Mouse (Mus musculus) stomach, postnatal 0 days (tissue): ENCODE results near the gene Oxct2a. TPM values are rescaled to one million over a fixed set of nuclear protein-coding genes. Genes with fewer than 3 reads are reported as not detected.
"Not testable (repeated sequence)": the region's sequence is repeated elsewhere in the genome, so short reads cannot be mapped to it uniquely, and the experiment has no call there.

ENCODE experiments used
- ATAC-seq: fragments of 200-750 bp; cut with Nextera tagmentation; 2 replicates; pipeline ENCODE4 v1.8.0; 2017; ENCODE audit not compliant: low FRiP score, low TSS enrichment
- DNase-seq: peaks from one replicate; pipeline ENCODE4 v3.0.0-alpha.2; 2016; ENCODE audit warnings: low spot score
- H3K27ac ChIP-seq: fragments of 300-500 bp; sonication (generic); replicated peaks from 2 replicates; pipeline ENCODE4 v1.5.1; 2014; ENCODE audit warnings: mild to moderate bottlenecking, control low read depth
- H3K27me3 ChIP-seq: fragments of 300-500 bp; sonication (generic); 2 replicates; pipeline ENCODE4 v1.6.1; 2014; ENCODE audit warnings: low read length; ENCODE audit not compliant: control insufficient read depth, insufficient read depth
- H3K36me3 ChIP-seq: fragments of 300-500 bp; sonication (generic); 2 replicates; pipeline ENCODE4 v1.6.1; 2014; ENCODE audit warnings: low read length, mixed read lengths; ENCODE audit not compliant: control insufficient read depth, insufficient read depth
- H3K4me1 ChIP-seq: fragments of 300-500 bp; sonication (generic); replicated peaks from 2 replicates; pipeline ENCODE4 v1.6.1; 2014; ENCODE audit warnings: antibody characterized with exemption; ENCODE audit not compliant: control insufficient read depth, insufficient read depth
- H3K4me2 ChIP-seq: fragments of 300-500 bp; sonication (generic); replicated peaks from 2 replicates; pipeline ENCODE4 v1.6.1; 2014; ENCODE audit warnings: low read depth, mild to moderate bottlenecking, control low read depth, moderate library complexity
- H3K4me3 ChIP-seq: fragments of 300-500 bp; sonication (generic); 2 replicates; pipeline ENCODE4 v1.5.1; 2014; ENCODE audit warnings: low read depth, low read length, control low read depth
- H3K9ac ChIP-seq: fragments of 300-500 bp; sonication (generic); 2 replicates; pipeline ENCODE4 v1.6.1; 2014; ENCODE audit warnings: mild to moderate bottlenecking, low read length, control low read depth, mixed read lengths
- H3K9me3 ChIP-seq: fragments of 300-500 bp; sonication (generic); 2 replicates; pipeline ENCODE4 v1.6.1; 2016; ENCODE audit warnings: low read length; ENCODE audit not compliant: control insufficient read depth
- CTCF ChIP-seq: IDR thresholded peaks from 2 replicates; pipeline ENCODE4 v1.5.1; 2016; ENCODE audit warnings: antibody characterized with exemption, low read depth, mild to moderate bottlenecking, moderate library complexity
- EP300 ChIP-seq: optimal IDR thresholded peaks from 2 replicates; pipeline ENCODE3; 2016; ENCODE audit warnings: antibody characterized with exemption
- WGBS: fragments of 180-500 bp; shearing (Covaris S2); extraction: QIAGEN DNeasy Blood & Tissue Kit; methylation state at CpG from one replicate; pipeline ENCODE4 v1.1.7; 2014; 5-methylcytosine and 5-hydroxymethylcytosine counted together
- polyA plus RNA-seq: library from polyadenylated mRNA; unstranded; fragments of >200 nt; fragmentation: Nextera tagmentation; extraction: Ambion mirVana; gene quantifications from 2 replicates; pipeline ENCODE4 v1.2.1, GENCODE M21; 2015

Oxct2a gene
- polyA plus RNA-seq, 1 experiment from 2014 or later: not detected

DNA sequence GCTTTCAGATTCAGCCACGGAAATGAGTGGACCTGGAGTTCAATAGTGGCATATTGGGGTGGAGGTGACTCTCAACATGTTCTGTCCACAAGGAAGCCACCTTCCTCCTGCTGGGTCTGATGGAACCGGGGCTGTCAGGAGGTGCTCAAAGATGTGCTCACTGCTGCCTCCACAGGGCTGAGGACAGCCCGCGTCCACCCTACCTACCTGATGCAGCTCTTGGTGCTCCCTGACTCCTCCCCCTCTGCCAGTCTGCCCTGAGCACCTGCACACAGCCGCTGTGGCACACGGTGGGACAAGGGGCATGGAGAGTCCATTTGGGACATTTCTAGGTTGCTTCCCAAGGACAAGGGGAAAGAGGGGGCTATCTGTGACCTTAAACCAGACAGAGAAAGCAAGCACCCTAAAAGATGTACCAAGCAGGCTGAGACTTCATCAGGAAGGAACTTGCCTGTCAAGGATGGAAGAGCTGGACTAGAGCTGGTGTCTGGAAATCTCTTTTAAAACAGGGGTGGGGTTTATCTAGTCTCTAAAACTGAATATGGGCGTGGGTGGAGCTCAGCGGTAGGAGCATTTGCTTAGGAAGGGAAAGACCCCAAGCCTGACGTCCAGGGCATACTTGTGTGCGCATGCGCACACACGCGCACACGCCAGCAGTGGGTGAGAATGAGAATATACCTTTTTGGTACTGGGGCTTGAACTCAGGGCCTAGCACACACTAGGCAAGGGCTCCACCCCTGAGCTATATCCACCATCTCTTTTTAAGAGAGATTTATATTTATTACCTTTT, 12.6 kb upstream of the Oxct2a start:
- no peak for DNase-seq
- Histone ChIP-seq H3K9me3 (no peaks in the 10 kb centered on the region), H3K4me2 (no peak overlapping the region), H3K9ac (no peak overlapping the region), H3K4me1 (no peaks in the 10 kb centered on the region), H3K27me3 (no peaks in the 10 kb centered on the region), H3K4me3 (no peak overlapping the region), H3K36me3 (no peaks in the 10 kb centered on the region), H3K27ac (no peak overlapping the region)
- TF ChIP-seq EP300 (no peak), CTCF (peak; percentile 27; the same call in 1 of the 2 replicates)
- WGBS: 60% methylated on average over 14 of the region's 14 CpGs
- ATAC-seq: 0 out of 2 replicates have a peak, but pooled peaks have one; percentile 38

DNA sequence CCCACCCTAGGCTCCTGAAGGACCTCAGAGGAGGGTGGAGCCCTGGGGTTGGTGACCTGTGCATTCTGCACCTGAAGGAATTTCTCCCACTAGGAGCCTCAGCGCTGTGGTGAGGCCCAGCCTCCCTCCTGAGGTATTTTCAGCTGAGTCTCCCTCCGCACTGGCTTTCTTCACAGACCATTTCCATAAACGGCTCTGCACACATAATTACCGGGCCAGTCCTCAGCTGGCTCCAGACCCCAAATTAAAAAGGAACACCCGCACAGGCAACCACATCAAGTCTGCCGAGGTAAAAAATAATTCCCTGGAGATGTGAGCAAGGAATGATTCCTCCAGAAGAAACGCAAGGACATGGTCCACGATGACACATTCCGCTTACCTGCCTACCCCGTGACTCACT, 11.8 kb upstream of the Oxct2a start:
- not testable (repeated sequence) for H3K4me3 ChIP-seq, H3K36me3 ChIP-seq, H3K4me1 ChIP-seq, H3K9me3 ChIP-seq, H3K4me2 ChIP-seq, H3K9ac ChIP-seq, H3K27ac ChIP-seq, DNase-seq, ATAC-seq, H3K27me3 ChIP-seq
- 75% methylated on average over 10 of the region's 10 CpGs for WGBS

DNA sequence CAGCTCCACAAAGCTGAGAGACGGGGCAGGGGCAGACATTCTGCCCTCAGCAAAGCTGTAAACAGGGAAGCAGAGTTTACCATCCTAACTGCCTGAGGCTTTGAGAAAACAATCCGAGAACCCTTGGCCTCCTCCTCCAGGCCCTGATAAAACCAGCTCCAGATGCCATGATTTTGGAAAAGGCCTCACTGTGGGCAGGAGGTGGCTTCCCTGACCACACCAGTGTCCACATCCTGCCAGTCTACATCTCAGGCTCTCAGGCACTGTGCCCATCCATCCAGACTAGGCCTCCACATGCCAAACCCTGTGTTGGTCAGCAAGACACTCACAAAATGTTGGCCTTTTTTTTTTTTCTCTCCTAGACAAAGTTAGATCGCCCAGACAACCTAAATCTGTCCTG, 10.7 kb upstream of the Oxct2a start:
- no peak overlapping the region for H3K4me3 ChIP-seq
- H3K36me3 ChIP-seq: no peaks in the 10 kb centered on the region
- no peaks in the 10 kb centered on the region for H3K4me1 ChIP-seq
- H3K27me3 ChIP-seq: no peaks in the 10 kb centered on the region
- ATAC-seq (no peak), DNase-seq (no peak)
- H3K9ac ChIP-seq: no peak overlapping the region
- no peak overlapping the region for H3K27ac ChIP-seq
- no peaks in the 10 kb centered on the region for H3K9me3 ChIP-seq
- TF ChIP-seq EP300 (no peak), CTCF (no peak)
- WGBS: 57% methylated on average over 3 of the region's 3 CpGs
- H3K4me2 ChIP-seq: no peak overlapping the region

DNA sequence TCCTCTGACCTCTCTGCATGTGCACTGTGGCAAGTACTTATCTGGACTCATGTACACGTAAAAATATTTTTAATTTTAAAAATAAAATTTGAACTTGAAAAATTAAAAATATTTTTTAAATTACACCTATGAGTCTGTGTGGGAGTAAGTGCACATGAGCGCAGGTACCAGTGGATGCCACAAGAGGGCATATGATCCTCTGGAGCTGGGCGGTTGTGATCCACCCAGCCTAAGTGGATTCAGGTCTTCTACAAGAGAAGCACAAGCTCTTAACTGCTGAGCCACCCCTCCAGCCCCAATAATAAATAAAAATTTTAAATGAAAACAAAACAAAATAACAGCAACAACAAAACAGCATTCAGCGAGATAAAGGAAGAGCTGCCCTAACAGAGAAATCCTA, 9.7 kb upstream of the Oxct2a start:
- no peaks in the 10 kb centered on the region for H3K36me3 ChIP-seq
- no peak for ATAC-seq
- no peak overlapping the region for H3K27ac ChIP-seq
- H3K27me3 ChIP-seq: no peaks in the 10 kb centered on the region
- H3K4me2 ChIP-seq: no peak overlapping the region
- H3K9ac ChIP-seq: no peak overlapping the region
- no peaks in the 10 kb centered on the region for H3K9me3 ChIP-seq
- WGBS: 96% methylated on average over 4 of the region's 4 CpGs
- no peaks in the 10 kb centered on the region for H3K4me1 ChIP-seq
- TF ChIP-seq EP300 (no peak), CTCF (0 out of 2 replicates have a peak, but pooled peaks have one; percentile 14)
- H3K4me3 ChIP-seq: no peak overlapping the region
- no peak for DNase-seq

DNA sequence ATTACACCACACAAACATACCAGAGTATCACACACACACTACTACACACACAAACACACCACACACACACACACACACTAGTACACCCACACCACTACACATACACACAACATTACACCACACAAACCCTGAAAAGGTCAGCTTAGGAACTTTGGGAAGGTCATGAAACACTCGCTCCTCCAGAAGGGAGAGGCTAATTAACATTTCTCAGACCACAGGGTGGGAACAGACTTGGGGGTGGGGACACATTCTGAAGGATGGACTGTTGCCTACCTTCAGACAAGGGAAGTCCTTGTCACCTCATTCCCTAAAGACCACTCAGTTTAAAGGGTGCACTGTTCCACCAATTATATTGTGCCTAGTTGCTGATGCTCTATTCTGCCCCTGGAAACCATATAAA, 8.5 kb upstream of the Oxct2a start:
- H3K27ac ChIP-seq, H3K36me3 ChIP-seq, H3K9me3 ChIP-seq, H3K4me2 ChIP-seq, ATAC-seq, H3K4me1 ChIP-seq, DNase-seq, H3K4me3 ChIP-seq, H3K27me3 ChIP-seq, H3K9ac ChIP-seq: not testable (repeated sequence)
- WGBS: 75% methylated on average over 1 of the region's 1 CpGs

DNA sequence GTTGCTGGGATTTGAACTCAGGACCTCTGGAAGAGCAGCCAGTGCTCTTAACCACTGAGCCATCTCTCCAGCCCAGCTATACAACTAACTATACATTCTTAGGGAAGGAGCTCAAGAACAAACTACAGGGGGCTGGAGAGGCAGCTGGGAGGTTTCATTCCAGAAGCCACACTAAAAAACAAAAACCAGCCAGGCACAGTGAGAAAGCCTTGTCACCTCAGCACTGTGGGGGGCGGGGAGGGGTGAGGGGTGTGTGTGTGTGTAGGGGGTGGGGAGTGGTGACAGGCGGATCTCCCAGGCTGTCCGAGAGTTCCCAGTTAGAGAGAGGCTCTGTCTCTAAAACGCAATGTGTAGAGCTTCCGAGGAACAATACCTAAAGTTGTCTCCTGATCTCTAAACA, 7.9 kb upstream of the Oxct2a start:
- Histone ChIP-seq H3K27ac (no peak overlapping the region), H3K4me2 (no peak overlapping the region), H3K27me3 (no peaks in the 10 kb centered on the region), H3K9ac (no peak overlapping the region), H3K36me3 (no peaks in the 10 kb centered on the region), H3K4me1 (no peaks in the 10 kb centered on the region), H3K9me3 (no peaks in the 10 kb centered on the region), H3K4me3 (no peak overlapping the region)
- DNase-seq: no peak
- 51% methylated on average over 5 of the region's 5 CpGs for whole genome bisulfite sequencing
- ATAC-seq: no peak
- TF ChIP-seq EP300 (no peak), CTCF (no peak)
